Mouse (Mus musculus) naive thymus-derived CD4-positive, alpha-beta T cell, adult 2 months (primary cell): Measurements from ENCODE around the gene Tmem186.

Experiments used
- DNase-seq: peaks from one replicate; pipeline ENCODE4 v3.0.0-alpha.2; 2011; ENCODE audit warnings: low read depth

Gene Tmem186

DNA sequence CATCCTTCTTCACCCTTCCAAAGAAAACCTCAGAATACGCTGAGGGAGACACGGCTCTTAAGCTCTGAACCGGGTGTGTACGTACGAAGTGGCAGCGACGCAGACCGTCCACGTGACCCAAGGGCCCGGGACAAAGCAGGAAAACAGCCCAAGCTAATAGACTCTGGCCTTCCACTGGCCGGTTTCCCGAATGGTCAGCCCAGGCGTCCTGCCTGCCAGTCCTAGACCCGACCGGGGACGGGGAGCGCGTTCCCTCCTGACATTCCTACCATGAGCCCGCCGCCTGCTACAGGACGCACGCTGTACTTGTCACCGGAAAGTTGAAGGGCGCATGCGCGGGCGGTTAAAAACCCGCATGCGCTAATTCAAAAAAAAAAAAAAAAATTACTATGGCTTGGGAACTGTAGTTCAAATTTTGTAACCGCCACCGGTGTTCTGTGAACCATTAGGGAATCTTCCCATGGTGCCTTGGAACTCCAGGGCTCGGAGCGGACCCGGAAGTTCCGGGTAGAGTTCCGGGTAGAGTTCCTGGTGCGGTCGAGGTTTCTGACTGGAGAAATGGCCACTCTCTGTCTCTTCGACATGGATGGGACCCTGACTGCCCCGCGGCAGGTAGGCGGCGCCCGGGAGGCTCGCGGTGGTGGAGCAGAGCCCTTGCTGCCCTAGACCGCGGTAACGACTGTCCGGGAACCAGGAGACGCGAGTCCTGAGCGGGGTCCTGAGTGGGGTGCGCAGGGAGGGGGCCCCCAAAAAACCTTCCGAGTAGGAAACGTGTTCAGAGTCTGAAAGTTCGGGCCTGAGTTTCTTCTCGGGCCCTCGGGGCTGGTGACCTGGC, at the start of gene Tmem186, which contains the start of gene Pmm2:
TSS of gene Tmem186 (minus strand) at position 496 of the 835 bp plus-strand sequence.
TSS of gene Pmm2 (plus strand) at position 458 of the 835 bp plus-strand sequence.
- peak; percentile 93 for DNase-seq

DNA sequence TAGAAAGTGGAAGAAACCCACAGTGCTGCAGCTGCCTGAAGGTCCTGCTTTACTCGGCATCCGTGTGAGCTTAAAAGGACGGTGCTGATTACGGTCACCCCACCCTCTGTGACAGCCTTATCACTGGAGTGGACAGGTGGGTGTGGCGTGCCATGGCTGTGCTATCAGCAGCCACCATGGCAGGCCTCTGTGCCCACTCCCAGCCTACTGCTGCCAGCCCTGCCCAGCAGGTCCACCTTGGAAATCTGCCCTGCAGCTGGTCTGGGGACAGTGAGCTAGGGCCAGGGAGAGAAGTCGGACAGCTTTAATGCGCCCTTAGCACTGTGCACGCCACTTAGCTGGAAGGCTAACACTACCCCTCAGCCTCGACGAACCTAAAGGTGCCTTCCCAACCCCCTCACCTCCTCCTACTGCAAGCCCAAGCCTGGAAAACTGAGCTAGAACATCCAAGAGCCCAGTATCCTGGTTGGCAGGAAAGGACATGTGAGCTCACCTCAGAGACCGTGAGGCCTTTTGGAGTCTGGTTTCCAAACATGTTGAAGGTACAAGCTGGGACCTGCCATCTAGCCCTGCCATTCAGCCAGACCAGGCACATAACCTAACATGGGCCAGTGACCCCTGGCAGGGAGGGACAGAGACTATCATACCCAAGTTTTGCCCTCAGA, 49.5 kb upstream of the Tmem186 start:
- no peak for DNase-seq

DNA sequence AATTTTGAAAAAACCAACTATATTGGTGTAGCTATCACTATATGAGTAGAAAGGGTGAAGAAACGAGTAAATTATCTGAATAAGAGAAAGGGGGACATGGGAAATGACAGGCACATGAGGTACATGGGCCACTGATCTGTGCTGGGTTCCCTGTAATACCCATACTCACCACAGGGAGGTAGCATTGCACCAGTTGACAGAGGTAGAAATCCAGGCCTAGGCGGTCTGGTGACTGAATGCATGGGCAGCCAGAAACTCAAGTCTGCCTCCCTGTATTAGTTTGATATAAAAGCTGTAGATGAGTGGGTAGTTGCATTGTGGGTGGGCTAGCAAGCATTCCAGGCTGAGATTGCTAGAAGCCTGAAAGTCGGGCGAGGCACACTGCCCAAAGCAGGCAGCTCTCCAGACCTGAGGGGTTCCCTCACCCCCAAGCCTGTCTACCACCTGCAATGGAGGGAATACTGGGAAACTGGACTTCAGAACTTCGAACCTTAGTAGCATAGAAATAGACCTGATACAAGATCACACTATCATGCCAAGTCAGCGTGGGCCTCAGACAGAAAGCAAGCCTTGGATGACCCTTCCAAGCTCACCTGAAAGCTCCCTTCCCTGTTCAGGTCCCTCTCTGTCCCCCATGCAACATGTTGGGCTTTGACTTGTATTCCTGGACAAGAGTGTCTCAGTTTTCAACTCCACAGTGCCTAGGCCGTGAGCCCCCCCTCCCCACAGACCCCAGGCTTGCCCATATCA, 48.8 kb upstream of the Tmem186 start:
- DNase-seq: peak; percentile 87

DNA sequence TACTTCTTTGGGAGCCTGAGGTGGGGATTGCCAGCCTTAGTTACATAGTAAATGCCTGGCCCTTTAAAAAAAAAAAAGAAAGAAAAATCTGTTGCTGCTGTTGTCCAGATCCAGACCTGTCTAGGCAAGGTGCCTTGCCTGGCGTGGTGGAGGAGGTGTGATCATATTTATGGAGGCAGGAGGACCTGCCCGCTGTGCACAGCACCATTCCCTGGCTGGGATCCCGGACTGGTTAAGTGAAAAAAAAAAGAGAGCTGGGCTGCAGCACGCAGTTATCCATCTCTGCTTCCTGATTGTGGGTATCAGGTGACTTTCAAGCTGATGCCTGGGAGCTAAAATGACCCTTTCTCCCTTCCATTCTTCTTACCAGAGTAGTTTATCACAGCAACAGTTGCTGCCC, 47.6 kb upstream of the Tmem186 start:
- DNase-seq: no peak

DNA sequence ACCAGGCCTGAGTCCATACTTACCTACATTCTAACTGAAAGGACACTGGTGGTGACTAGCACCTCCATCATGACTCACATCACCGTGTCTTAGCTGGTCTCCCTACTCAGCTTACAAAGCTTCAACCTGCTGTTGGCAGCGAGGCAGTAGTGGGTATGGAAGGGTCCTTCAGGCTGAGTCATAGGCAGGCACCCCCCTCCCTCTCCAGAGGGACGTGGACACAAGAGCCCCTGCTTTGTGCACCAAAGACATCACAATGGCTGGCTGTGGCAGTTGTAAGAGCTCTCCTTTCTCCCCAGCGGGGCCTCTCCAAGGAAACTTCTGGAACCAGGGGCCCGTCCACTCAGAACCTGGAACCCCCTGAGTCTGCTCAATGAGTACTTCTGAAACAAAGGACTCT, 43.0 kb upstream of the Tmem186 start, which contains the start of gene Gm5767:
TSS of gene Gm5767 (plus strand) at position 301 of the 400 bp plus-strand sequence.
- no peak for DNase-seq

DNA sequence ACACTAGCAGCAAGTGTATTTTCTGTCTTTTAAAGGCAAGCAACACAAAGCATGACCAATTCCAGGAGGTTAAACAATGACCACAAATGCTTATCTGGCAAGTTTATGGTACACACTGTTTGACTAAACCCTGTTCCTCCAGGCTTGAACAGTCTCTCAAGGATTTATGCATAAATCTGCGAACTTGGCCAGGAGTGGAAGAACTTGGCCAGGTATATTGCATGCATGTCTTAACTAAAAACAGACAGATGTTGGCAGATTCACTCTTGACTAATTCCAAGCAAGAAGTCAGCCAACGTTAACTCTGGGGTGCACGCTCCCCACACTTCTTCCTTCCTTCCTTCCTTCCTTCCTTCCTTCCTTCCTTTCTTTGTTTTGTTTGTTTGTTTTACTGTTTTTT, 42.3 kb upstream of the Tmem186 start:
- DNase-seq: no peak

DNA sequence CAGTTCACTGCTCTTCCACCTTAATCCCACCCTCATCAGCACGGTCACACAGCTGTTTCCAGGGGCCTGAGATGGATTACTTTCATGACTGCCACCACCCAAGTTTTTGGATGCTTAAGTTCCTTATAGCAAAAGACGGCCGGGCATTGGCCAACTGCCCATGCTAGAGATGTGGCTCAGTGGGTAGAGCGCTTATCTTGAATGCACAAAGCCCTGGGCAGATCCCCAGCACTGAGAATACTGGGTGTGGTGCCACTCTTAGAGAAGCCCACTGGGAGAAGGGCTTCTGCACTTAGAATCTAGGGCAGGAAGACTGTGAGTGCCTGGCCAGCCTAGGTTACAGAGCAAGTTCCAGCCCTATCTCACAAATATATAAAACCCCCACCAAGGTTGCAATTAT, 41.2 kb upstream of the Tmem186 start:
- DNase-seq: no peak

DNA sequence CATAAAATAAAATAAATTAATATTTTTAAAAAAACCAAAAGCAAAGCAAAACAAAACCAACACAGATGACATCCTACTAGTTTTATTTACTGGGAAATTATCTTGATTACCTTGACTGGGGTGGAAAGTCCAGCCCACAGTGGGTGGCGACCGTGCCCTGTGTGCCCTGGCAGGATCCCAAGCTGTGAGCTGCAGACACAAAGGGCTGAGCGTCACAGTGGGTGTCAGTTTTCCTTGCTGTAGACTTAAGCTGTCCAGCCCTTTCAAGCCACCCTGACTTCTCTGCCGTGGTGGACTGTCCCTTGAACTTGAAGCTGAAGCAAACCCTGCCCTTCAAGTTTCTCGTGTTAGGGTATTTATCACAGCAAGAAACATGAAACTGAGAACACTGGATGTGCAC, 40.5 kb upstream of the Tmem186 start:
- no peak for DNase-seq

DNA sequence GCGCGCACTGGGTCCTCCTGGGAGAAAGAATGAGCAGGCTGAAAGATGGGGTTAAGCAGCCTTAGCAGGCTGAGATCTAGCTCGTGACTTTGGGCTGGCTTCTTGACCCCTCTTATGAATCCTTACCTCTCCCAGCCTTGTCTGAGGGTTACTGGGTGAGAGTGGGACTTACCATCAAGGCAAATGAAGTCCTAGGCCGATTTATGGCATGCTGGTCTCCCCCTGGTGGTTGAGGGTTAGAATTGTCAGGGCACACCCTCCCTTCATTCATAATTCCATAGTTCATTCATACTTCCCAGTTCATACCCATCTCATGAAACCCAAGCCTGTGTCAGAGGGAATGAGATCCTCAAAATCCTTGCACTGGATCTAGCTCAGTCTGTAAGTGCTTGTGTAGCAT, 39.3 kb upstream of the Tmem186 start:
- DNase-seq: peak; percentile 72

DNA sequence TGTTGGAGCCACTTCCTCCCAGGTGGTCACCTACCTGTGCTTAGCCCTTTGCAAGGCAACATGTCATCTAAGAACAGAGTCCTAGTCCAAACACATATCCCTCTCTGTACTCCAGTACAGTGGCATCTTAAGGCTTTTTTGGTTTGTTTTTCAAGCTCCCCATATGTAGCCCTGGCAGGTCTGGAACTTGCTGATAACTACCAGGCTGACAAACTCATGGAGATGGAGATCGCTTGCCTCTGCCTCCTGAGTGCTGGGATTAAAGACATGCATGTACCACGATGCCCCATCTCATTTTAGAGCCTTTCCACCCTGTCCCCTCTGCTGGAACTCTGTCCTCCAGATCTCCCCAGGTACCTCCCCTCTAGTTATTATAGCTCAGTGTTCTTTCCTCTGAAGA, 38.7 kb upstream of the Tmem186 start:
- no peak for DNase-seq

DNA sequence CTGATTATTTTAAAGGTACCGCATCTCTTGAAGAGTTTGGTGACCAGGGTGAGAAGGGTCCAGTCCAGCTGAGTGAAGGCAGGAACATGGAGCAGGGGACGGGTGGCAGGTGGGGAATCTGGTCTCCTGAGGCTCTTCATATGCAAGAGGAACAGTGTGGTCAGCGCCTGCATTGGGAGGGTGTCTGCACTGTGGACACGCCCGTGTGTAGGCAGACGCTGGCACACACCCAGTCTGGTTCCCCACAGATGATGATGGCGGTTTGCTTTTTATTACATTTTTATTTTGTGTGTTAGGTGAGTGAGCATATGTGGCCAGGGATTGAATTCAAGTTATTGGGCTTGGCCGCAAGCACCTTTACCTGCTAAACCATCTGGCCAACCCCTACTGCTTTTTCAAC, 38.0 kb upstream of the Tmem186 start:
- DNase-seq: no peak

DNA sequence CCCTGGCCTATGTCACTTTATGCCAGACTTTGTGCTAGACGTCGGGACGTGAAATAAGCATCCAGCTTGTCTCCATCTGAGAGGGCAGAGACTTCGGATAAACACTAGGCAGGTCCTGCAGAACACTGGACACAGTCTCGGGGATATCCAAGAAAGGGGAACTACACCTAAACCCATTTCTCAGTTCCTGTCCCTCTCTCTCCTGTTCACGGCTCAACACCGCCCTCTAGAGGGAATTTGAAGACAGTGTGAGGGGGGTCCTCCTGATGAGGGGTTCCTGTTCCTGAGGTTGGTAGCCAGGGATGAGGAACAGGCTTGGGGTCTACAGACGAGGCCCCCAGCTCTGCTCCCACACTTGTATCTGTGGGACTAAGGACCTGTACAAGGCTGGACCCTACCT, 36.7 kb upstream of the Tmem186 start:
- DNase-seq: peak; percentile 86

DNA sequence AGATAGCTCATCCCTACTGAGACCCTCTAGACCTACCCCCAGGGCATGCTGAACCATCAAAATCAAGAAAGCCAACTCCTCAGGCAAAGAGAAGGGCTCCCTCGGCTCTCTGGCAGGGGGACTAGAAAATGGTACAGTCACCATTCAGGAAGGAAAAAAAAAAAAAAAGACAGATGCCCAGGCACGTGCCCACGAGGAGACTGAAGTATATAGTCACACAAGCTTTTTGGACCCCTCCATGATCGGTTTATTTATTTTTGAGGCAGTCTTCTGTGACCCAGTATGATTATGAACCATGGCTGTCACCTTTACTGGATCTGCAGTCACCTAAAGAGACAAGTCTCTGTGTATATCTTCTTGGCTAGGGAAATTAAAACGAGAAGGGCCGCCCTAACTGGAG, 35.8 kb upstream of the Tmem186 start:
- no peak for DNase-seq

DNA sequence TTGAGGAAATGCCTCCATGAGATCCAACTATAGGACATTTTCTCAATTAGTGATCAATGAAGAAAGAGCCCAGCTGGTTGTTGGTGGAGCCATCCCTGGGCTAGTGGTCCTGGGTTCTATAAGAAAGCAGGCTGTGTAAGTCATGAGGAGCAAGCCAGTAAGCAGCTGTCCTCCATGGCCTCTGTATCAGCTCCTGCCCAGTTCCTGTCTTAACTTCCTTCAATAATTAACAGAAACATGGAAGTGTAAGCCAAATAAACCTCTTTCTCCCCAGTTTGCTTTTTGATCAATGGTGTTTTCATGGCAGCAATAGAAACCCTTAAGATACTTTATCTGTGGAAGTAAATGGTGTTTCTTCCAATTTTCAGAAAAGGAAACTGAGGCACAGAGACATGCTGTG, 35.3 kb upstream of the Tmem186 start:
- DNase-seq: no peak

DNA sequence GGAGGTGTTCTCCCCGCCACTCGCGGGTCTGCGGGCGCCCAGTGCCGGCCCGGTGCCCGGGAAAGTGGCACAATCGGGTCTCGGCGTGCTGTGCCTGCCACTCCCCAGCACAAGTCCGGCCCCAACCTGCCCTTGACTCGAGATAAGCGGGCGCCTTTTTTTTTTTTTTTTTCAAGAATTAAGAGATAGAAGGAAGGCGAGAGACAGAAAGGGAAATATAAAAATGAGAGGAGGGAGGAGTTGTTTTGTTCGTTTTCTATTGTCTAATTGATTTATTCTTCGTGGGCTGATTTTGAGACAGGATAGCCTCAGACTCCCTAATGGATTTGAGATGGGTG, 34.8 kb upstream of the Tmem186 start:
- DNase-seq: no peak

DNA sequence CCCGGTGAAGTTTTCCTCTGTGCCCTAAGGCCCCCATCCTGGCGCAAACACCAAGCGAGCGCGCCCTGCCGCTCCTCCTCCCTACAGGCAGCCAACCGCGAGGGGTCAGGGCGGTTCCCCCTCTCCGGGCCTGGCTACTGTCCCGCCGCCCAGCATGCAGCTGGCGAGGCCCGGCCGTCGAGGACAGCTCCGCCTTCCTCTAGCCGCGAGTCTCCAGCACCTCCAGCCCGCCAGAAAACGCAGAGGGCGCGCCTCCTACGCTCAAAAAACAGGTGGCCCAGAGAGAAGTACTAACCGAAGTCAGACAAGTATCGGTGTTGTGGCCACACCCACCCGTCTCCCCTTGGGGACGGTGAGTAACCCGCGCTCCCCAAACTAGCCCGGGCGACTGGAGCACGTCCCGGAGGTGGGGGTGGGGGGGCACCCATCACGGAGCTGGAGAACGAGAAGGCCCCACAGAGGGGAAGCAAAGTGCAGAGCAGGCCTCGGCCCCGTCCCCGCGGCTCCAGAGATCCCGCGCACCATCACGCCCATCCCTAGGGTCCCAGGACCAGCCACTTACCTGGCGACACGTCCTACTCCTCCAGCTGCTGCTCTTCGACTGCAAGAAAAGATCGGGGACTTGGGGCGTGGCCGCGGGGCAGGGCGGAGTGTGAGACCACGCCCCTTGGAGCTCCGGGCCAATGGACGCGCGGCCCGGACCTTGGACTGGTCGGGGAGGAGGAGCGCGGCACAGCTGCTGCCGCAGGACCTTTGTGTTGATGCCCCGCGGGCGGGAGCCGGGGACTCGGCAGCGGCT, 34.2 kb upstream of the Tmem186 start, which contains the start of gene Carhsp1:
TSS of gene Carhsp1 (minus strand) at position 605 of the 799 bp plus-strand sequence.
- peak; percentile 87 for DNase-seq

DNA sequence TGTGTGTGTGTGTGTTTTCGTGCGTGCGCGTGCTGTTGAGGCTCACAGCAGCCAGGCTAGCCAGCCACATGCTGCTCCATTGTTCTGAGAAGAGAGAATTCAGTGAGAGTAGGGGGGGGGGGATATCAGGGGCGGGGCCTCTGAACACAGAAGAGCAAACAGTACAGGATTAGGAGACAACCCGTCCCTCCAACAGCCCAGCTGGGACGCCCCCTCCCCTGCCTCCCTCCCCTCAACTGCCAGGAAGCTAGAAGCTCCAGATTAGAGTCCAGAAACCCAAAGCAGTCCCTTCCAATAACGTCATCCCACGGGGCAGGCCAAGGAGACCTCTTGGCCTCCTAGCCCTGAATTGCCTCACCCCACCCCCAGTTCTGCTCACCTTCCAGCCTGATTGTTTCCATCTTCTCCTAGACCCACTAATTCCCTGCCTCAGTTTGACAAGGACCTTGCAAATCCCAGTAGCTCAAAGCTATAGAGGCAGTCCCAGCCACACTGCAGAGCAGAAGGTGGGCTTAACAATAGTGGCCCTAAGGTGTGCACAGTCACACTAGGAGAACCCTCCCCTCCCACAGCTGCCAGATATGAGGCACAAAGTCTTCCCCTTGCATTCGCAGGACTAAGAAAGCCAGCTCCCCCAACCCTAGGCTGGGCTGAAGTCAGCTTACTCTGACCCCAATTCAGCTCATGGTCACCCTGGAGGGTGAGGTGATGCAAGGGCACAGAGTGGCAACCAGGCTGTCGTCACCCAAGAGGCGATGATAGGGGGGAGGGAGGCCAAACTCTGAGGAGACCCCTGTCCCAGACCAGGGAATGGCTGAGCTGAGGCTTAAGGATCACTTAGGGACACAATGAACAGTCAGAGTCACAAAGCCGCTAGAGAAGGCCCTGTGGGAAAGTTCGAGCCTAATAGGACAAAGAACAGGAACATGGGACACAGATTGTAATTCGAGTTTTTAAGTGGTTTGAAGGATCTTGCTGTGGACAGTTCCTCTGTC, 32.8 kb upstream of the Tmem186 start:
- DNase-seq: no peak

DNA sequence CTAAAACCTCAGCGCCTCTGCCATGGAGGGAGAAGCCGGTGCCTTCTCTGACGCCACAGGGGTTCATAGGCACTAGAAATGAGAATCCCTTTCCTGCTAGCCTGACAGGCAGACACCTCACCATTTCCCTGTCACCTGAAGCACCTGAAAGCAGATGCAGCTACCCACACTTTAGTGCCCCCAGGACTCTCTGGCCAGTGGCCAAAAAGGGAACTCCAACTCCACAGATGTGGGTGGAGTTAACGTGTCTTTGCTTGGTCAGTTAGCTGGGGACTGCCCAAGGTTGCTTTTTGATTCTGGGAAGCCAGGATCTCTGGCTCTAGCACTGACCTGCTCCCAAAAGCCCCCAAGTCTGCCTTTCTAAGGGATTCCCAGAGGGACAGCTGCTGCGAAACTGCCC, 31.9 kb upstream of the Tmem186 start:
- DNase-seq: no peak

DNA sequence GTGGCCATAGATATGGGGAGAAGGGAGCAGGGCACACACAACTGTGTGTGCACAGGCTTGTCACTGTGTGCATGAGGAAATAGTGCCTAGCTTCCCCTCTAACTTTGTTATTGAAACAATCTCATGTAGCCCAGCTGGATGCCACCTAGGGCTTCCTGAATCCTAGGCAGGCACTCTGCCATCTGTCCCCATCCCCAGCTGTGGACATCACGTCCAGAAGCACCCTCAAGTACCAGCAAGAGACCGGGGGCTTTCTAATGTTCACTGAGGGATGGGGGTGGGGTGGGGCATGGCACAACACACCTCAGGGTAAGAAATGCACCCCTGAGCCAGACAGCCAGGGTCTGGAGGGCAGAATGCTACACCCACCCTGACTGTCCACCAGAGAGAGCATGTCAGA, 30.9 kb upstream of the Tmem186 start:
- DNase-seq: no peak

DNA sequence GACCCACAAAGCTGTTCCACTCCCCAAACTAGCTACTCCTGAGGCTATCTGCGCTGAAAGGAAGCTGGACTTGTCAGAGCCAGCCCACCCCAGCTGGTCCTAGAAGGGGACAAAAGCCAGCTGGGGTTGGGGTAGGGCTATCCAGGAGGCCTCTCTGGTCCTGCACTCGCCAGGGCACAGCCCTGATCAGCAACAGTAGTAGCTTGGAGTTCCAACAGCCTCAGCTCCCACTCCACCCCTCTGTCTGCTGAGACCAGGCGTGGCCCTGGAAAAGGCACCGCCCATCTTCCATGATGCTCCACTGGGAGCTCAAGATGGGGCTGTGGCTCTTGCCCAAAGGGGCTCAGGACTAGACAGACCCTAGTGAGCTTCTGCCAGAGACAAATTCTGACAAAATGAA, 30.3 kb upstream of the Tmem186 start:
- no peak for DNase-seq

DNA sequence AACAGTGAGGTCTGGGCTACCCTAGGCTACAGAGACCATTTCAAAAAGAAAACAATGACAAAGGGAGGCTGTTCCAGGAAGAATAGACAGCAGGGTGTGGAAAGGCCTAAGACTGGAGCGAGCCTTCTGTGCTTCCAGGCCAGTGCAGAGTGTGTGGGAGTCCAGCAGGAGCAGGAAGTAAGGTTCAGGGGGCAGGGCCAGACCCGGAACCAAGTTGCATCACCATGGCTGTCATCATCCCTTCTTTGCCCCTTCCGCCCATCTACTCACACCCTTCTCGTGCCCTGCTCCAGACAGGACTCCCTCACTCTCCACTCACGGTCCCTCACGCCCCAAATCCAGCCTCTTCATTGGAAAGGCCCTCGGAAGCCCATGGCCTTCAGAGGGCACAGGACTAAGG, 29.7 kb upstream of the Tmem186 start:
- no peak for DNase-seq
